Mouse (Mus musculus) R1 (cell line): ENCODE data around the gene Sphk2.

Experiments used
- DNase-seq: peaks from one replicate; pipeline ENCODE4 v3.0.0-alpha.2; 2018; ENCODE audit warnings: low read depth, low spot score

The Sphk2 gene

GRCm38 (mm10) chr7:45711316-45712021, 6.3 kb downstream of the Sphk2 start:
- DNase-seq, result no peak

GRCm38 (mm10) chr7:45710477-45711191, 7.2 kb downstream of the Sphk2 start:
- DNase-seq, result no peak

GRCm38 (mm10) chr7:45709677-45710355, 8.0 kb downstream of the Sphk2 start:
- peak; percentile 39 for DNase-seq

- peak; percentile 90 for DNase-seq
Observed at GRCm38 (mm10) chr7:45709036-45709435, 8.8 kb downstream of the Sphk2 start.

GRCm38 (mm10) chr7:45708221-45708761, 9.5 kb downstream of the Sphk2 start:
- DNase-seq, result peak; percentile 57

GRCm38 (mm10) chr7:45707375-45707967, 10.3 kb downstream of the Sphk2 start:
- peak; percentile 94 for DNase-seq

- DNase-seq, result peak; percentile 81
Observed at GRCm38 (mm10) chr7:45706721-45707241, 11.0 kb downstream of the Sphk2 start.

- DNase-seq, result peak; percentile 81
Observed at GRCm38 (mm10) chr7:45705873-45706281, 11.9 kb downstream of the Sphk2 start.

- DNase-seq, result no peak
Observed at GRCm38 (mm10) chr7:45705443-45705864, 12.3 kb downstream of the Sphk2 start.

- peak; percentile 100 for DNase-seq
Observed at GRCm38 (mm10) chr7:45704730-45705442, 12.9 kb downstream of the Sphk2 start, which contains the start of gene Dbp. Gene Dbp, plus strand, starts transcription at chr7:45705088.

GRCm38 (mm10) chr7:45704046-45704559, 13.7 kb downstream of the Sphk2 start:
- peak; percentile 70 for DNase-seq

GRCm38 (mm10) chr7:45703521-45704033, 14.2 kb downstream of the Sphk2 start:
- DNase-seq, result no peak

GRCm38 (mm10) chr7:45702809-45703520, 14.8 kb downstream of the Sphk2 start:
- no peak for DNase-seq

- no peak for DNase-seq
Observed at GRCm38 (mm10) chr7:45702316-45702715, 15.5 kb downstream of the Sphk2 start.

- DNase-seq, result no peak
Observed at GRCm38 (mm10) chr7:45701607-45702006, 16.2 kb downstream of the Sphk2 start.

- DNase-seq, result no peak
Observed at GRCm38 (mm10) chr7:45701072-45701471, 16.7 kb downstream of the Sphk2 start.

GRCm38 (mm10) chr7:45700301-45701015, 17.3 kb downstream of the Sphk2 start:
- DNase-seq, result peak; percentile 92

- no peak for DNase-seq
Observed at GRCm38 (mm10) chr7:45699523-45700141, 18.2 kb downstream of the Sphk2 start, which contains the start of gene Car11. Gene Car11, plus strand, starts transcription at chr7:45699843.
